Mouse (Mus musculus) stomach, embryonic 14.5 days (tissue): Measurements from ENCODE around the gene Rspry1. TPM values are rescaled to one million over a fixed set of nuclear protein-coding genes. Genes with fewer than 3 reads are reported as not detected.

Experiments used
- ATAC-seq: fragments of 200-750 bp; cut with Nextera tagmentation; 2 replicates; pipeline ENCODE4 v1.8.0; 2017; ENCODE audit warnings: low read depth, moderate TSS enrichment; ENCODE audit not compliant: insufficient number of reproducible peaks, insufficient read depth, low FRiP score
- H3K27ac ChIP-seq: fragments of 300-500 bp; sonication (generic); 2 replicates; pipeline ENCODE4 v1.5.1; 2014; ENCODE audit warnings: mild to moderate bottlenecking, low read length, moderate library complexity, mixed read lengths
- H3K27me3 ChIP-seq: fragments of 300-500 bp; sonication (generic); 2 replicates; pipeline ENCODE4 v1.6.1; 2014; ENCODE audit warnings: low read length, control low read depth, mixed read lengths; ENCODE audit not compliant: control insufficient read depth, insufficient read depth
- H3K36me3 ChIP-seq: fragments of 300-500 bp; sonication (generic); 2 replicates; pipeline ENCODE4 v1.6.1; 2014; ENCODE audit warnings: mild to moderate bottlenecking, control low read depth, low read length, moderate library complexity, mixed read lengths; ENCODE audit not compliant: control insufficient read depth, insufficient read depth
- H3K4me1 ChIP-seq: fragments of 300-500 bp; sonication (generic); 2 replicates; pipeline ENCODE4 v1.6.1; 2014; ENCODE audit warnings: low read length, control low read depth, mixed read lengths; ENCODE audit not compliant: control insufficient read depth, insufficient read depth
- H3K4me2 ChIP-seq: fragments of 300-500 bp; sonication (generic); replicated peaks from 2 replicates; pipeline ENCODE4 v1.6.1; 2014; ENCODE audit warnings: low read depth, low read length, control low read depth
- H3K4me3 ChIP-seq: fragments of 300-500 bp; sonication (generic); 2 replicates; pipeline ENCODE4 v1.5.1; 2014; ENCODE audit warnings: low read depth, low read length, control low read depth
- H3K9ac ChIP-seq: fragments of 300-500 bp; sonication (generic); replicated peaks from 2 replicates; pipeline ENCODE4 v1.6.1; 2014; ENCODE audit warnings: low read depth, mild to moderate bottlenecking, control low read depth, low read length, moderate library complexity, mixed read lengths
- H3K9me3 ChIP-seq: fragments of 300-500 bp; sonication (generic); 2 replicates; pipeline ENCODE4 v1.6.1; 2016; ENCODE audit warnings: low read depth, low read length, control low read depth; ENCODE audit not compliant: control insufficient read depth
- WGBS: fragments of 180-500 bp; shearing (Covaris S2); extraction: QIAGEN DNeasy Blood & Tissue Kit; methylation state at CpG from one replicate; pipeline ENCODE4 v1.1.7; 2014; 5-methylcytosine and 5-hydroxymethylcytosine counted together
- polyA plus RNA-seq: library from polyadenylated mRNA; unstranded; fragments of >200 nt; fragmentation: Nextera tagmentation; extraction: Ambion mirVana; gene quantifications from 2 replicates; pipeline ENCODE4 v1.2.1, GENCODE M21; 2014

Rspry1 gene
- polyA plus RNA-seq, 1 experiment from 2014 or later, result 35.2 TPM

DNA sequence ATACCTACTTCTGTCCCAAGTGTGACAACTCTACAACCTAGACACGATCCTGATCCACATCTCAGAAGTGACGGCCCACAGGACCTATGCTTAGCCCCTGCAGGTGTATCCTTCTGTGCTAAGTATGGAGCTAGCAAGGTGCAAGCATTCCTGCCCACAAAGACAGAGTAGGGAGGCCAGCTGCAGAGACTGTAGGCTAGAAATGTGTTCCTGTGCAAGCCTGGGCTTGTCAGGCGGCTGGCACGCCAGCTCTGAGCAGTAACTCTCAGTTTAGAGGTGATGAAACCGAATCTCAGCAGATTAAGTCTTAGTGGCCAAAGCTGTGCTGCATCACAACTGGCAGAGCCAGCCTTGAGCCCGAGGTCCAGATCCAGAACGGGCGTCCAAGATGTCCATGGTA lies 33.6 kb upstream of the Rspry1 start:
- no peak overlapping the region for H3K9ac ChIP-seq
- no peak overlapping the region for H3K4me3 ChIP-seq
- H3K9me3 ChIP-seq, result no peaks in the 10 kb centered on the region
- no peaks in the 10 kb centered on the region for H3K36me3 ChIP-seq
- no peak overlapping the region for H3K4me2 ChIP-seq
- H3K27ac ChIP-seq, result no peak overlapping the region
- WGBS, result 85% methylated on average over 8 of the region's 8 CpGs
- ATAC-seq, result no peak
- no peaks in the 10 kb centered on the region for H3K4me1 ChIP-seq
- H3K27me3 ChIP-seq, result no peaks in the 10 kb centered on the region

DNA sequence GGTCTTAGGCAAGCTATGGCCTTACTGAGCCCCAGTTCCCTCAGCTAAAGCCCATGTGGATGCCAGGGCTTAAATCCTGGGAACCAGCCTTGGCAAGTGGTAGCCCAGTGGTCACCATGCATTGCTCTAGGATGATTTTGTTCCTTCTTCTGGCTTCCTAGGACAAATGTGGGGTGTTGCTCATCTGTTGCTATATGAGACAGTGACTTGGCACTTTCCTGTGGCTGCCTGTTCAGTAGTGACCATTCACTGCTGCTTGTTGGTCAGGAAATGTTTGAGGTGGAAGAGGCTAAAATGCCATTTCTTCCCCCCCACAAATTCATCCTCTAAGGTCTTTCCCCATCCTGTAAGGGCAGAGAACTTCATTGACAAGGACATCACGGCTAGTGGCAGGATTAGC lies 32.3 kb upstream of the Rspry1 start:
- no peak overlapping the region for H3K9ac ChIP-seq
- no peak overlapping the region for H3K4me2 ChIP-seq
- 75% methylated on average over 1 of the region's 1 CpGs for WGBS
- H3K27ac ChIP-seq, result no peak overlapping the region
- H3K27me3 ChIP-seq, result no peaks in the 10 kb centered on the region
- ATAC-seq, result no peak
- H3K4me1 ChIP-seq, result no peaks in the 10 kb centered on the region
- H3K9me3 ChIP-seq, result no peaks in the 10 kb centered on the region
- H3K36me3 ChIP-seq, result peaks cover 10% of the 10 kb centered on the region
- no peak overlapping the region for H3K4me3 ChIP-seq

DNA sequence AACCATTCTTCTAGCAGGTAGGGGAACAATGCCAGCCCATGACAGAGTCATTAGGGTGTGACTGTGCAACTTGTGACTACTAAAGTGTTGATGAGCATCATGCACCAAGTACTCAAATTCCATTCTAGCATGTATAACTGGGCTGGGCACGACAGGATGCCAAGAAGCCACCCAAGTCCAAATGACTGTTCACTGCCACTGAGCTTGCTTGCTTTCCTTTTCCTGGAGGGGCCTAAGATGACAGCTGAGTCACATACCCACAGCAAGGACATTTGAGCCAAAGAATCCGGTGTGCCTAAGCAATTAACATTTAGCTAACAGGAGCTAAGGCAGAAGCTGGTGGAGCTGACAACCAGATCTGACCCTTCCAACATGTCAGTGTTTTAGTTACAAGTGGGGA lies 29.8 kb upstream of the Rspry1 start:
- no peaks in the 10 kb centered on the region for H3K9me3 ChIP-seq
- H3K27ac ChIP-seq, result no peak overlapping the region
- H3K4me3 ChIP-seq, result no peak overlapping the region
- peaks cover 32% of the 10 kb centered on the region for H3K36me3 ChIP-seq
- H3K9ac ChIP-seq, result no peak overlapping the region
- no peak for ATAC-seq
- H3K4me1 ChIP-seq, result no peaks in the 10 kb centered on the region
- no peaks in the 10 kb centered on the region for H3K27me3 ChIP-seq
- H3K4me2 ChIP-seq, result no peak overlapping the region
- 72% methylated on average over 2 of the region's 2 CpGs for WGBS

DNA sequence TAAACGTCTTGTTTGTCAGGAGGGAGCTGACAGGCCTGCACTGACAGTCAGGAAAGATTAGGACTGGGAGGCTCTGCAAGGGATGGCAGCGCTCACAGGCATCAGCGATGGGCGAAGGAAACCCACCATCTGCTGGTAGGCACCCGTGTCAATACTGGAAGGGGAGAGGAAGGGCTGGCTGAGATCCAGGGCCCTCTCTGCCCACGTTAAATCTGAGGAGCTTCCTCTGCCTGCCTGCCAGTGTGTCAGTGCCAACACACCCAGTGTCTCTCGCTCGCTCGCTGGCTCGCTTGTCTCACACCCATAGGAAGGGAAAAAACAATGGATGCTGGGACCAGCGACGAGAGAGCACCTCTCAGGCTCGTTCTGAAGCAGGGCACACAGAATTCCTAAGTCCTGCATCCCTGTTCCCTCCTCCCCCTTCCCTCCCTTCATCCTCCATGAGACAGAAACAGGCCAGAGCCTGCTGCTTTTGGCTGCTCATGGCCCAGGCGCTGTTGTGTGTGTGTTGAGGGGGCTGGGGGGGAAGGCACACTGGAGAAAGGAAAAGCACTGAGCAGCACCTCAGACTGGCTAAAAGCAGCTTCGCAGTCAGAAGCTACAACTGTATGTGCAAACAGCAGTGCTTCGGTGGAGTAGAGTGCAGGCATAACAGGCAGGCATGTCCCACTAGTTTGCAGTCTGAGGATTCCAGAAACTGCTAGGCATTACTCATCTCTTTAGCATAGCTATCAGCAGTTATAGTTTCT lies 27.4 kb upstream of the Rspry1 start:
- Histone ChIP-seq H3K4me1 (no peaks in the 10 kb centered on the region), H3K4me3 (no peak overlapping the region), H3K36me3 (peaks cover 54% of the 10 kb centered on the region), H3K27me3 (no peaks in the 10 kb centered on the region), H3K9me3 (no peaks in the 10 kb centered on the region), H3K9ac (no peak overlapping the region), H3K27ac (no peak overlapping the region), H3K4me2 (no peak overlapping the region)
- 93% methylated on average over 16 of the region's 16 CpGs for WGBS
- no peak for ATAC-seq

DNA sequence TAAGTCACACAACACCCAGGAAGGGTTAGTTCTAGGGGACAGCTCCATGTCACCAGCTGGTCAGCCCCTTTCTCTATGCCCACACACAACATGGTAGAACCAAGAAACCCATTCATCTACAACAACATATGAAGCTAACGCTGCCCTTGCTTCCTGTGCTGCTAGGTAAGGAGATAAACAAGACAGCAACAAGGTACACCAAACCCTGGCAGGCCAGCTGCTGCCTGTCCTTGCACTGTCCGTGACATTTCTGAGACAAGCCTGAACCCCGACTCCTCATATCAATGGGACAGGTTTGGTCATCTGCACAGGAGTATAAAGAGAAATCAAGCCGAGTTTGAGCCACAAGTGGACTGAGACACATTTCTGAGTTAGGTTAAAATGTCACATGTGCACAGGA lies 26.6 kb upstream of the Rspry1 start:
- no peak overlapping the region for H3K4me3 ChIP-seq
- H3K9me3 ChIP-seq, result no peaks in the 10 kb centered on the region
- H3K36me3 ChIP-seq, result peaks cover 58% of the 10 kb centered on the region
- 89% methylated on average over 4 of the region's 4 CpGs for WGBS
- no peaks in the 10 kb centered on the region for H3K4me1 ChIP-seq
- H3K27me3 ChIP-seq, result no peaks in the 10 kb centered on the region
- H3K9ac ChIP-seq, result no peak overlapping the region
- H3K27ac ChIP-seq, result no peak overlapping the region
- ATAC-seq, result no peak
- no peak overlapping the region for H3K4me2 ChIP-seq

DNA sequence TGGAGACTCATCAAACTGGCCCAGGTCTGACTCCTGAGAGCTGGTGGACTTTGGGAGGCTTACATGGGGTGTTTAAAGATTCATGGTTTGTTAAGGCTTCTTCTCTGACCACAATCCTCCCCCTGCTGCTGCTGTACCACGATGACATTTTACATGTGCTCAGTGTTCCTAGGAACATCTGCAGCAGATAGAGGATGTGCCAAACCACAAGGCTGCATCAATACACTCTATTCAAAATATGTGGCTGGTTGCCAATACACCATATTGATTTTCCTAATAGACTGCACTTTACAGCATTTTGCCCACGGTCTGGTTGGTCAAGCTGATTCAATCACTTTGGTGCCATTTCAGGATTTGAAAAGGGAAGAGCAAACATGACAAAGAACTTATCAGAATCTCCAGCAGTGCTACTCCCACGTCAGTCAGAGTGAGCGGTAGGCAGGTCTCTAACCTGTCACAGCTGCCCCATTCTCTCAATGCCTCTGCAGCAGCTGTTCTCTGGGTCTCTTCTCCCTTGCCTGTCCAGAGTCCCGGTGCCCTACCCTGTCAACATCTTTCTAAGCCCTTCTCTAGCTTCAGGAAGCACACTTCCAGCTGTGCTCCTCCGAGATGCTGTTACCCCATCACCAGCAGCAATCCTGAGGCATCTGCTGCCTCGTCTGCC lies 19.8 kb upstream of the Rspry1 start:
- H3K9me3 ChIP-seq, result no peaks in the 10 kb centered on the region
- H3K4me2 ChIP-seq, result no peak overlapping the region
- no peak overlapping the region for H3K27ac ChIP-seq
- ATAC-seq, result no peak
- no peaks in the 10 kb centered on the region for H3K27me3 ChIP-seq
- 83% methylated on average over 7 of the region's 7 CpGs for WGBS
- no peaks in the 10 kb centered on the region for H3K4me1 ChIP-seq
- no peak overlapping the region for H3K9ac ChIP-seq
- H3K4me3 ChIP-seq, result no peak overlapping the region
- H3K36me3 ChIP-seq, result peaks cover 57% of the 10 kb centered on the region

DNA sequence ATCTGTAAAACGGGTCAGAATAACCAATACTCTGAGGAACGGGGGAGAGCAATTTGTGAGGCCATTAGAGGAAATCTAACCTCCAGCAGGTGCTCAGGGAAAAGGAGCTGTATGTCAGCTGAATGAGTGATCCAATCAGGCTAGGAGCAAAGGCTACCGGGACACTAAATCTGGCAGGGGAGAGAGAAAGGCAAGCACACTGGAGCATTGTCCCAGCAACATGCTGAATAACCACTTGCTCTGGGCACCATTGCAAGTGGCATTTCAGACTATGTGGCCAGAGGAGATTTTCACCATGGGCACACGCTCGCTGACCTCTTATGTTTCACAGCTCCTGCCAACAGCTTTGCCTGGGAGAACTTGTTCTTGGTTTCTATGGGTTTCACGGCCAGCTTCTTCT lies 19.2 kb upstream of the Rspry1 start:
- H3K9me3 ChIP-seq, result no peaks in the 10 kb centered on the region
- 91% methylated on average over 6 of the region's 6 CpGs for WGBS
- no peak for ATAC-seq
- no peaks in the 10 kb centered on the region for H3K4me1 ChIP-seq
- H3K36me3 ChIP-seq, result peaks cover 59% of the 10 kb centered on the region
- H3K27ac ChIP-seq, result no peak overlapping the region
- H3K4me2 ChIP-seq, result no peak overlapping the region
- H3K27me3 ChIP-seq, result no peaks in the 10 kb centered on the region
- no peak overlapping the region for H3K4me3 ChIP-seq
- no peak overlapping the region for H3K9ac ChIP-seq

DNA sequence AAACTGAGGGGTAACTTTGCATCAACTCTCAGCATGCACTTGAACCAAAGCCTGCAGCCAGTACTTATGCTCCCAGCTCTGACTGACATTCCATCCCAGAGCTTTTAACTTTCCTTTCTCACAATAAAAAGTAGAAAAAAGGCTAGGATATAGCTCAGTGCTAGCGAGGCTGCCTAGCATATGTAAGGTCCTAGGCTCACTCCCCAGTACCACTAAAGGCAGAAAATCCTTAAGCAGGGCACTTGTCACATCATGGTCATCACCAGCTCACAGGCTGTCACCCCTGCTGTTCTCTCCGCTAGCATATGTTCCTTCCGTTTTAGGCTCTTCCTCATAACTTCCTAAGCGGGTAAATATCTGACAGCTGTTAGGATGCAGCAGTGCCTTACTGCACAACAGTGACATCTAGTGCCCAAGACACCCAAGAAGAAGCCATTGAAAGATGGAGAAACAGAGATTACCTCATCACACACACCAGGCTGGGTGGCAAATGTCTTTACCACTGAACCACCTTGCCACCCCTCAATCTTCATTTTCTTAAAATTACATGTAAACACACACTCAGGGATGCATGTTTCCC lies 17.4 kb upstream of the Rspry1 start:
- ATAC-seq, result no peak
- Histone ChIP-seq H3K4me3 (no peak overlapping the region), H3K9me3 (no peaks in the 10 kb centered on the region), H3K4me2 (no peak overlapping the region), H3K36me3 (peaks cover 54% of the 10 kb centered on the region), H3K27ac (no peak overlapping the region), H3K4me1 (no peaks in the 10 kb centered on the region), H3K27me3 (no peaks in the 10 kb centered on the region), H3K9ac (no peak overlapping the region)
- 55% methylated on average over 4 of the region's 4 CpGs for WGBS
